Mouse (Mus musculus): ENCODE data around the gene Usp48. TPM values are rescaled to one million over a fixed set of nuclear protein-coding genes. Genes with fewer than 3 reads are reported as not detected.

The Usp48 gene
- polyA plus RNA-seq, 1 experiment from 2014 or later: 55.7 TPM

GRCm38 (mm10) chr4:137598577-137598976 lies 5.0 kb downstream of the Usp48 start:
- Histone ChIP-seq H3K4me3 (ENCODE audit: low read length) (no peak overlapping the region), H3K36me3 (ENCODE audit: control insufficient read depth, insufficient read depth, low read length) (no peaks in the 10 kb centered on the region), H3K27me3 (replicated peaks; ENCODE audit: control insufficient read depth, insufficient read depth, low read length) (no peaks in the 10 kb centered on the region), H3K4me2 (ENCODE audit: low read length) (no peak overlapping the region), H3K27ac (ENCODE audit: low read depth, low read length) (no peak overlapping the region), H3K4me1 (ENCODE audit: control insufficient read depth, insufficient read depth, low read depth, low read length) (peaks cover 26% of the 10 kb centered on the region), H3K9me3 (ENCODE audit: control insufficient read depth, low read length) (no peaks in the 10 kb centered on the region), H3K9ac (ENCODE audit: low read depth, low read length) (no peak overlapping the region)
- ATAC-seq: no peak
- 85% methylated on average over 5 of the region's 5 CpGs for WGBS

- H3K4me1 ChIP-seq (ENCODE audit: control insufficient read depth, insufficient read depth, low read depth, low read length): peaks cover 6% of the 10 kb centered on the region
- H3K36me3 ChIP-seq (ENCODE audit: control insufficient read depth, insufficient read depth, low read length): peaks cover 15% of the 10 kb centered on the region
- no peak overlapping the region for H3K4me3 ChIP-seq (ENCODE audit: low read length)
- H3K4me2 ChIP-seq (ENCODE audit: low read length): no peak overlapping the region
- H3K27me3 ChIP-seq (replicated peaks; ENCODE audit: control insufficient read depth, insufficient read depth, low read length): no peaks in the 10 kb centered on the region
- H3K9me3 ChIP-seq (ENCODE audit: control insufficient read depth, low read length): no peaks in the 10 kb centered on the region
- no peak for ATAC-seq
- H3K9ac ChIP-seq (ENCODE audit: low read depth, low read length): no peak overlapping the region
- 75% methylated on average over 11 of the region's 11 CpGs for WGBS
- H3K27ac ChIP-seq (ENCODE audit: low read depth, low read length): no peak overlapping the region
Observed at GRCm38 (mm10) chr4:137603449-137604171, 10.1 kb downstream of the Usp48 start.

- peaks cover 35% of the 10 kb centered on the region for H3K36me3 ChIP-seq (ENCODE audit: control insufficient read depth, insufficient read depth, low read length)
- H3K4me3 ChIP-seq (ENCODE audit: low read length): no peak overlapping the region
Observed at GRCm38 (mm10) chr4:137607023-137607422, 13.5 kb downstream of the Usp48 start.

GRCm38 (mm10) chr4:137609281-137609680 lies 15.7 kb downstream of the Usp48 start:
- H3K36me3 ChIP-seq (ENCODE audit: control insufficient read depth, insufficient read depth, low read length): peaks cover 51% of the 10 kb centered on the region
- no peaks in the 10 kb centered on the region for H3K9me3 ChIP-seq (ENCODE audit: control insufficient read depth, low read length)
- H3K27ac ChIP-seq (ENCODE audit: low read depth, low read length): no peak overlapping the region
- WGBS: 88% methylated on average over 7 of the region's 7 CpGs
- no peak for ATAC-seq
- H3K4me1 ChIP-seq (ENCODE audit: control insufficient read depth, insufficient read depth, low read depth, low read length): no peaks in the 10 kb centered on the region
- no peak overlapping the region for H3K9ac ChIP-seq (ENCODE audit: low read depth, low read length)
- H3K27me3 ChIP-seq (replicated peaks; ENCODE audit: control insufficient read depth, insufficient read depth, low read length): no peaks in the 10 kb centered on the region
- H3K4me2 ChIP-seq (ENCODE audit: low read length): no peak overlapping the region
- no peak overlapping the region for H3K4me3 ChIP-seq (ENCODE audit: low read length)

More at GRCm38 (mm10) chr4:137607023-137607422, 13.5 kb downstream of the Usp48 start:
- no peak for ATAC-seq
- no peak overlapping the region for H3K27ac ChIP-seq (ENCODE audit: low read depth, low read length)
- no peaks in the 10 kb centered on the region for H3K9me3 ChIP-seq (ENCODE audit: control insufficient read depth, low read length)
- H3K9ac ChIP-seq (ENCODE audit: low read depth, low read length): no peak overlapping the region
- no peak overlapping the region for H3K4me2 ChIP-seq (ENCODE audit: low read length)
- H3K27me3 ChIP-seq (replicated peaks; ENCODE audit: control insufficient read depth, insufficient read depth, low read length): no peaks in the 10 kb centered on the region
- WGBS: 98% methylated on average over 2 of the region's 2 CpGs
- H3K4me1 ChIP-seq (ENCODE audit: control insufficient read depth, insufficient read depth, low read depth, low read length): no peaks in the 10 kb centered on the region

- no peaks in the 10 kb centered on the region for H3K4me1 ChIP-seq (ENCODE audit: control insufficient read depth, insufficient read depth, low read depth, low read length)
- ATAC-seq: no peak
- H3K9me3 ChIP-seq (ENCODE audit: control insufficient read depth, low read length): no peaks in the 10 kb centered on the region
- H3K27ac ChIP-seq (ENCODE audit: low read depth, low read length): no peak overlapping the region
- no peak overlapping the region for H3K4me3 ChIP-seq (ENCODE audit: low read length)
- H3K4me2 ChIP-seq (ENCODE audit: low read length): no peak overlapping the region
- peaks cover 52% of the 10 kb centered on the region for H3K36me3 ChIP-seq (ENCODE audit: control insufficient read depth, insufficient read depth, low read length)
- WGBS: 91% methylated on average over 7 of the region's 7 CpGs
- H3K27me3 ChIP-seq (replicated peaks; ENCODE audit: control insufficient read depth, insufficient read depth, low read length): no peaks in the 10 kb centered on the region
- H3K9ac ChIP-seq (ENCODE audit: low read depth, low read length): no peak overlapping the region
Observed at GRCm38 (mm10) chr4:137609702-137610101, 16.1 kb downstream of the Usp48 start.

- no peaks in the 10 kb centered on the region for H3K4me1 ChIP-seq (ENCODE audit: control insufficient read depth, insufficient read depth, low read depth, low read length)
- no peaks in the 10 kb centered on the region for H3K27me3 ChIP-seq (replicated peaks; ENCODE audit: control insufficient read depth, insufficient read depth, low read length)
- 82% methylated on average over 15 of the region's 15 CpGs for WGBS
- peaks cover 52% of the 10 kb centered on the region for H3K36me3 ChIP-seq (ENCODE audit: control insufficient read depth, insufficient read depth, low read length)
- H3K9me3 ChIP-seq (ENCODE audit: control insufficient read depth, low read length): no peaks in the 10 kb centered on the region
- H3K27ac ChIP-seq (ENCODE audit: low read depth, low read length): no peak overlapping the region
- H3K9ac ChIP-seq (ENCODE audit: low read depth, low read length): no peak overlapping the region
- no peak overlapping the region for H3K4me2 ChIP-seq (ENCODE audit: low read length)
- ATAC-seq: no peak
- H3K4me3 ChIP-seq (ENCODE audit: low read length): no peak overlapping the region
Observed at GRCm38 (mm10) chr4:137610256-137610655, 16.7 kb downstream of the Usp48 start.

GRCm38 (mm10) chr4:137622847-137623246 lies 29.3 kb downstream of the Usp48 start:
- peaks cover 40% of the 10 kb centered on the region for H3K36me3 ChIP-seq (ENCODE audit: control insufficient read depth, insufficient read depth, low read length)

GRCm38 (mm10) chr4:137627476-137628235 lies 34.1 kb downstream of the Usp48 start:
- H3K27ac ChIP-seq (ENCODE audit: low read depth, low read length): no peak overlapping the region
- no peaks in the 10 kb centered on the region for H3K9me3 ChIP-seq (ENCODE audit: control insufficient read depth, low read length)
- WGBS: 48% methylated on average over 8 of the region's 8 CpGs
- no peak overlapping the region for H3K9ac ChIP-seq (ENCODE audit: low read depth, low read length)
- peaks cover 38% of the 10 kb centered on the region for H3K36me3 ChIP-seq (ENCODE audit: control insufficient read depth, insufficient read depth, low read length)
- H3K4me2 ChIP-seq (ENCODE audit: low read length): no peak overlapping the region
- no peaks in the 10 kb centered on the region for H3K4me1 ChIP-seq (ENCODE audit: control insufficient read depth, insufficient read depth, low read depth, low read length)
- no peak overlapping the region for H3K4me3 ChIP-seq (ENCODE audit: low read length)
- H3K27me3 ChIP-seq (replicated peaks; ENCODE audit: control insufficient read depth, insufficient read depth, low read length): no peaks in the 10 kb centered on the region
- no peak for ATAC-seq

More at GRCm38 (mm10) chr4:137622847-137623246, 29.3 kb downstream of the Usp48 start:
- Histone ChIP-seq H3K9me3 (ENCODE audit: control insufficient read depth, low read length) (no peaks in the 10 kb centered on the region), H3K4me1 (ENCODE audit: control insufficient read depth, insufficient read depth, low read depth, low read length) (no peaks in the 10 kb centered on the region), H3K27ac (ENCODE audit: low read depth, low read length) (no peak overlapping the region), H3K27me3 (replicated peaks; ENCODE audit: control insufficient read depth, insufficient read depth, low read length) (no peaks in the 10 kb centered on the region), H3K9ac (ENCODE audit: low read depth, low read length) (no peak overlapping the region), H3K4me3 (ENCODE audit: low read length) (no peak overlapping the region), H3K4me2 (ENCODE audit: low read length) (no peak overlapping the region)
- WGBS: 95% methylated on average over 8 of the region's 8 CpGs
- no peak for ATAC-seq

- no peak for ATAC-seq
- H3K4me1 ChIP-seq (ENCODE audit: control insufficient read depth, insufficient read depth, low read depth, low read length): no peaks in the 10 kb centered on the region
- WGBS: 91% methylated on average over 6 of the region's 6 CpGs
- H3K27me3 ChIP-seq (replicated peaks; ENCODE audit: control insufficient read depth, insufficient read depth, low read length): no peaks in the 10 kb centered on the region
- no peak overlapping the region for H3K4me2 ChIP-seq (ENCODE audit: low read length)
- no peaks in the 10 kb centered on the region for H3K9me3 ChIP-seq (ENCODE audit: control insufficient read depth, low read length)
- no peak overlapping the region for H3K27ac ChIP-seq (ENCODE audit: low read depth, low read length)
- H3K36me3 ChIP-seq (ENCODE audit: control insufficient read depth, insufficient read depth, low read length): peaks cover 36% of the 10 kb centered on the region
- no peak overlapping the region for H3K4me3 ChIP-seq (ENCODE audit: low read length)
- no peak overlapping the region for H3K9ac ChIP-seq (ENCODE audit: low read depth, low read length)
Observed at GRCm38 (mm10) chr4:137628400-137628799, 34.8 kb downstream of the Usp48 start.

All from hindbrain, embryonic 16.5 days (tissue).